Mouse (Mus musculus) cortical plate, adult 2 months (tissue): ENCODE results near the gene Tomm20l.

Experiments
- CTCF ChIP-seq: fragments of 200-500 bp; IDR thresholded peaks from 2 replicates; pipeline ENCODE4 v1.5.1; 2011; ENCODE audit warnings: mild to moderate bottlenecking, control low read depth, low read length; ENCODE audit not compliant: insufficient read depth; ENCODE audit errors: extremely low read depth
- POLR2A ChIP-seq: fragments of 200-500 bp; IDR thresholded peaks from 2 replicates; pipeline ENCODE4 v1.6.1; 2011; ENCODE audit warnings: mild to moderate bottlenecking, low read length, control low read depth; ENCODE audit not compliant: insufficient read depth; ENCODE audit errors: extremely low read depth

DNA sequence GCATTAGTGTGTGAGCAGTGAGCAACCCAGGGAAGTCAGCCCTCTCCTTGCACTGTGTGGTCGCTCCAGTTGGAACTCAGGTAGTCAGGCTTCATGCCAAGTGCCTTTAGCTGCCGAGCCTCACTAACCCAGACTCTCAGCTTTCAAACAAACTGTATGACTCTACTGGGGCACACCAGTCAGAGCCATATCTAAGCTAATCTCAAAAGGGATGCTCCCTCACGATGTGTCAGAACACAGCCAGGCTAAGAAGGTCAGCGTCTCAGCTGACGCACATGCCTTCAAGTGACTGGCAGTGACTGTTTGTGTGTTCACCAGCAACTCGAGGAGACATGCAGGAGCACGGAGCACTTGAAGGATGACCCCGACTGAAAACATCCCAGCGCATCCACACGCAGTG lies 11.5 kb downstream of the Tomm20l start:
- TF ChIP-seq POLR2A (no peak), CTCF (no peak)
